Mouse (Mus musculus) MEL (cell line): ENCODE measurements at regions not wholly inside any gene's neighbourhood (a gene's known extent, or its start where the extent isn't known, plus 50 kb on each side); places are given as distances from the start of the nearest gene placed in this dataset.

Experiments
- DNase-seq: peaks from one replicate; pipeline ENCODE4 v3.0.0; 2011; ENCODE audit warnings: low read depth, low spot score
- H3K27ac ChIP-seq: 2 replicates; pipeline ENCODE4 v1.5.1; 2012; ENCODE audit warnings: low read depth, mild to moderate bottlenecking, control low read depth, low read length, moderate library complexity; ENCODE audit not compliant: control insufficient read depth
- H3K27me3 ChIP-seq, 2 experiments: fragments of 150-350 bp in 1 of 2; sonication (generic) in 1 of 2; 2 replicates each; pipeline ENCODE4 v1.6.1; 2012; ENCODE audit warnings: low read length in 2 of 2, mild to moderate bottlenecking in 2 of 2, improper control_type of control experiment in 1 of 2, moderate library complexity in 1 of 2; ENCODE audit not compliant: insufficient read depth in 2 of 2, control insufficient read depth in 1 of 2
- H3K36me3 ChIP-seq, 2 experiments: 2 replicates each; pipeline ENCODE4 v1.6.1; 2012 to 2014; ENCODE audit warnings: low read length in 2 of 2, improper control_type of control experiment in 1 of 2, inconsistent platforms in 1 of 2, mild to moderate bottlenecking in 1 of 2; ENCODE audit not compliant: insufficient read depth in 2 of 2, control insufficient read depth in 1 of 2
- H3K4me1 ChIP-seq, 2 experiments: fragments of 150-350 bp in 1 of 2; sonication (generic) in 1 of 2; 2 replicates each; pipeline ENCODE4 v1.6.1; 2012; ENCODE audit warnings: low read length in 2 of 2, improper control_type of control experiment in 1 of 2, mild to moderate bottlenecking in 1 of 2; ENCODE audit not compliant: insufficient read depth in 2 of 2, control insufficient read depth in 1 of 2
- H3K4me3 ChIP-seq, 2 experiments: fragments of 150-350 bp in 1 of 2; sonication (generic) in 1 of 2; 2 replicates each; pipeline ENCODE4 v1.5.1; 2012; ENCODE audit warnings: low read depth in 2 of 2, low read length in 2 of 2, mild to moderate bottlenecking in 2 of 2, moderate library complexity in 2 of 2, control low read depth in 1 of 2, improper control_type of control experiment in 1 of 2; ENCODE audit not compliant: control insufficient read depth in 1 of 2, insufficient read depth in 1 of 2
- H3K79me2 ChIP-seq: 2 replicates; pipeline ENCODE4 v1.6.1; 2012; ENCODE audit warnings: mild to moderate bottlenecking, low read length, moderate library complexity; ENCODE audit not compliant: control insufficient read depth, poor library complexity, insufficient read depth
- H3K9ac ChIP-seq: 2 replicates; pipeline ENCODE4 v1.6.1; 2012; ENCODE audit warnings: low read depth, mild to moderate bottlenecking, control low read depth, low read length, moderate library complexity; ENCODE audit not compliant: control insufficient read depth, poor library complexity, severe bottlenecking
- H3K9me3 ChIP-seq: fragments of 150-350 bp; sonication (generic); replicated peaks from 2 replicates; pipeline ENCODE4 v1.6.1; 2012; ENCODE audit warnings: mild to moderate bottlenecking, low read length, improper control_type of control experiment, moderate library complexity; ENCODE audit not compliant: insufficient read depth
- BHLHE40 ChIP-seq: IDR thresholded peaks from 2 replicates; pipeline ENCODE4 v1.6.1; 2012; ENCODE audit warnings: low read depth, mild to moderate bottlenecking, inconsistent platforms, low read length, improper control_type of control experiment, borderline replicate concordance
- CHD1 ChIP-seq: IDR thresholded peaks from 2 replicates; pipeline ENCODE4 v1.6.1; 2012; ENCODE audit warnings: low read depth, mild to moderate bottlenecking, inconsistent platforms, low read length, improper control_type of control experiment
- CHD2 ChIP-seq: IDR thresholded peaks from 2 replicates; pipeline ENCODE4 v1.6.1; 2011; ENCODE audit warnings: low read length, improper control_type of control experiment
- E2F4 ChIP-seq: IDR thresholded peaks from 2 replicates; pipeline ENCODE4 v1.6.1; 2011; ENCODE audit warnings: low read depth, low read length, improper control_type of control experiment, borderline replicate concordance
- EP300 ChIP-seq, 2 experiments: IDR thresholded peaks; 2 replicates each; pipeline ENCODE4 v1.6.1; 2011; ENCODE audit warnings: improper control_type of control experiment in 2 of 2, low read length in 2 of 2, low read depth in 1 of 2, mild to moderate bottlenecking in 1 of 2
- JUND ChIP-seq: IDR thresholded peaks from 2 replicates; pipeline ENCODE4 v1.6.1; 2011; ENCODE audit warnings: low read depth, mild to moderate bottlenecking, improper control_type of control experiment, low read length
- MAZ ChIP-seq: IDR thresholded peaks from 2 replicates; pipeline ENCODE4 v1.6.1; 2012; ENCODE audit warnings: low read depth, mild to moderate bottlenecking, inconsistent platforms, low read length, improper control_type of control experiment
- NRF1 ChIP-seq: IDR thresholded peaks from 2 replicates; pipeline ENCODE4 v1.6.1; 2014; ENCODE audit warnings: low read depth, mild to moderate bottlenecking, inconsistent platforms, low read length, improper control_type of control experiment, moderate library complexity; ENCODE audit not compliant: poor library complexity, insufficient read depth, severe bottlenecking
- POLR2A ChIP-seq, 2 experiments: IDR thresholded peaks; 2 replicates each; pipeline ENCODE4 v1.6.1; 2011 to 2012; ENCODE audit warnings: low read length in 2 of 2, mild to moderate bottlenecking in 2 of 2, control low read depth in 1 of 2, improper control_type of control experiment in 1 of 2, low read depth in 1 of 2, moderate library complexity in 1 of 2; ENCODE audit not compliant: control insufficient read depth in 1 of 2, insufficient read depth in 1 of 2, poor library complexity in 1 of 2
- RAD21 ChIP-seq: IDR thresholded peaks from 2 replicates; pipeline ENCODE4 v1.6.1; 2011; ENCODE audit warnings: mild to moderate bottlenecking, low read depth, low read length, improper control_type of control experiment
- RCOR1 ChIP-seq: IDR thresholded peaks from 2 replicates; pipeline ENCODE4 v1.6.1; 2012; ENCODE audit warnings: low read depth, mild to moderate bottlenecking, inconsistent platforms, low read length, improper control_type of control experiment
- TAL1 ChIP-seq: IDR thresholded peaks from 2 replicates; pipeline ENCODE4 v1.6.1; 2012; ENCODE audit warnings: mild to moderate bottlenecking, inconsistent platforms, low read length, moderate library complexity, mixed read lengths
- TBP ChIP-seq: IDR thresholded peaks from 2 replicates; pipeline ENCODE4 v1.8.0; 2011; ENCODE audit warnings: low read depth, low read length, improper control_type of control experiment
- TCF12 ChIP-seq: IDR thresholded peaks from 2 replicates; pipeline ENCODE4 v1.6.1; 2014; ENCODE audit warnings: low read depth, mild to moderate bottlenecking, inconsistent platforms, low read length, improper control_type of control experiment, moderate library complexity
- UBTF ChIP-seq: IDR thresholded peaks from 2 replicates; pipeline ENCODE4 v1.6.1; 2012; ENCODE audit warnings: low read depth, mild to moderate bottlenecking, inconsistent platforms, low read length, improper control_type of control experiment, moderate library complexity, borderline replicate concordance; ENCODE audit not compliant: insufficient read depth
- USF1 ChIP-seq: IDR thresholded peaks from 2 replicates; pipeline ENCODE4 v1.6.1; 2014; ENCODE audit warnings: low read depth, mild to moderate bottlenecking, inconsistent platforms, low read length, improper control_type of control experiment, moderate library complexity
- ZMIZ1 ChIP-seq: IDR thresholded peaks from 2 replicates; pipeline ENCODE4 v1.6.1; 2012; ENCODE audit warnings: low read depth, mild to moderate bottlenecking, inconsistent platforms, low read length, improper control_type of control experiment, moderate library complexity
- ZNF384 ChIP-seq: IDR thresholded peaks from 2 replicates; pipeline ENCODE4 v1.6.1; 2012; ENCODE audit warnings: low read depth, mild to moderate bottlenecking, inconsistent platforms, low read length, improper control_type of control experiment

GRCm38 (mm10) chr9:116277736-116278135, 102.6 kb upstream of the Tgfbr2 start:
- H3K9me3 ChIP-seq, result no peaks in the 10 kb centered on the region
- no peaks in the 10 kb centered on the region for H3K79me2 ChIP-seq
- DNase-seq, result no peak
- no peak overlapping the region for H3K27ac ChIP-seq
- TF ChIP-seq BHLHE40, result no peak
- no peak for TF ChIP-seq MAZ
- no peak for TF ChIP-seq CHD1
- TF ChIP-seq RCOR1, result no peak
- no peak for TF ChIP-seq E2F4
- no peak for TF ChIP-seq JUND
- no peak for TF ChIP-seq ZMIZ1
- no peak for TF ChIP-seq USF1
- no peak for TF ChIP-seq NRF1
- no peak overlapping the region for H3K4me3 ChIP-seq
- no peaks in the 10 kb centered on the region for H3K4me1 ChIP-seq
- H3K27me3 ChIP-seq, result no peaks in the 10 kb centered on the region
- no peaks in the 10 kb centered on the region for H3K36me3 ChIP-seq
- no peak overlapping the region for H3K9ac ChIP-seq

GRCm38 (mm10) chr9:116276141-116276540, 101.0 kb upstream of the Tgfbr2 start:
- H3K4me3 ChIP-seq, result no peak overlapping the region
- no peaks in the 10 kb centered on the region for H3K4me1 ChIP-seq
- H3K27ac ChIP-seq, result no peak overlapping the region
- no peak for DNase-seq
- no peaks in the 10 kb centered on the region for H3K79me2 ChIP-seq
- TF ChIP-seq CHD2 (no peak), BHLHE40 (no peak), ZNF384 (no peak), RAD21 (no peak), UBTF (no peak), JUND (no peak), EP300 (IDR thresholded peaks at IDR 0.05; ENCODE audit: low read depth in 1 of 2, low read length in 2 of 2) (no peak), POLR2A (IDR thresholded peaks at IDR 0.05; ENCODE audit: control insufficient read depth in 1 of 2, insufficient read depth in 1 of 2, low read depth in 1 of 2, low read length in 2 of 2, poor library complexity in 1 of 2) (no peak), TAL1 (no peak), RCOR1 (no peak), CHD1 (no peak), TCF12 (no peak), TBP (no peak)
- no peaks in the 10 kb centered on the region for H3K27me3 ChIP-seq
- H3K9ac ChIP-seq, result no peak overlapping the region
- no peaks in the 10 kb centered on the region for H3K9me3 ChIP-seq
- no peaks in the 10 kb centered on the region for H3K36me3 ChIP-seq
